Mouse (Mus musculus) brain, embryonic 14.5 days (tissue): ENCODE measurements around the gene Wsb2.

Experiments
- CTCF ChIP-seq: fragments of 200-500 bp; IDR thresholded peaks from 2 replicates; pipeline ENCODE4 v1.5.1; 2012; ENCODE audit warnings: inconsistent platforms, mild to moderate bottlenecking, moderate library complexity, borderline replicate concordance; ENCODE audit not compliant: insufficient read depth, insufficient read length; ENCODE audit errors: extremely low read depth
- POLR2A ChIP-seq: fragments of 200-500 bp; IDR thresholded peaks from 2 replicates; pipeline ENCODE4 v1.6.1; 2012; ENCODE audit warnings: mild to moderate bottlenecking, inconsistent platforms, borderline replicate concordance; ENCODE audit not compliant: poor library complexity, insufficient read depth, insufficient read length, severe bottlenecking; ENCODE audit errors: extremely low read depth

DNA sequence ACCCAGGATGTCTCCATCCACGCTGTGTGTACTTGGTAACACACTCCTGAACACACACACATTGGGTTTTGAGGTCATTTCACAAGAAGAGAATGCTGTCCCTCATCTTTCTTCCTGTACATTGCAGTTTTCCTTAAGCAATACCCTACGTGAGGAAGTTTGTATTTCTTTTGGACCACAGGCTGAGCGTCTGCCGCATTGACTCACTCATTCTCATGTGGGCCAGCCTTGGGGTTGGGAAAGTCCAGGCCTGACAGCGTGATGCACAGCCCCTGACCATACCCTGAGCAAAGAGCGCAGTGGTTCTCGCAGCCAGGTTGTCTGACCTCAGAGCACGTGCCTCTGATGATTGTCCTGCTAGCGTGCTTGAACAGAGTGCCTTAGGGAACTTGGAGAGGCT is 16.3 kb downstream of the Wsb2 start:
- TF ChIP-seq POLR2A = no peak
- no peak for TF ChIP-seq CTCF
